Mouse (Mus musculus) limb, embryonic 11.5 days (tissue): ENCODE measurements around the gene Uchl1. TPM values are rescaled to one million over a fixed set of nuclear protein-coding genes. Genes with fewer than 3 reads are reported as not detected.

Experiments
- ATAC-seq: fragments of 200-750 bp; cut with Nextera tagmentation; 2 replicates; pipeline ENCODE4 v1.8.0; 2017; ENCODE audit warnings: low read depth; ENCODE audit not compliant: insufficient number of reproducible peaks, low FRiP score, low TSS enrichment
- DNase-seq: peaks from one replicate; pipeline ENCODE4 v3.0.0-alpha.2; 2015; ENCODE audit warnings: low spot score
- H3K27ac ChIP-seq: fragments of 300-500 bp; sonication (generic); replicated peaks from 2 replicates; pipeline ENCODE4 v1.5.1; 2014; ENCODE audit warnings: low read depth, mild to moderate bottlenecking, low read length
- H3K27me3 ChIP-seq: fragments of 300-500 bp; sonication (generic); 2 replicates; pipeline ENCODE4 v1.6.1; 2014; ENCODE audit warnings: mild to moderate bottlenecking, low read length, mixed read lengths; ENCODE audit not compliant: control insufficient read depth, insufficient read depth
- H3K36me3 ChIP-seq: fragments of 300-500 bp; sonication (generic); 2 replicates; pipeline ENCODE4 v1.6.1; 2014; ENCODE audit warnings: mild to moderate bottlenecking, low read length, moderate library complexity, mixed read lengths; ENCODE audit not compliant: control insufficient read depth, insufficient read depth
- H3K4me1 ChIP-seq: fragments of 300-500 bp; sonication (generic); 2 replicates; pipeline ENCODE4 v1.6.1; 2014; ENCODE audit warnings: low read length, mixed read lengths; ENCODE audit not compliant: control insufficient read depth, insufficient read depth
- H3K4me2 ChIP-seq: fragments of 300-500 bp; sonication (generic); 2 replicates; pipeline ENCODE4 v1.6.1; 2014; ENCODE audit warnings: low read depth, mild to moderate bottlenecking, moderate library complexity; ENCODE audit not compliant: severe bottlenecking
- H3K4me3 ChIP-seq: fragments of 300-500 bp; sonication (generic); 2 replicates; pipeline ENCODE4 v1.5.1; 2014; ENCODE audit warnings: low read depth, low read length
- H3K9ac ChIP-seq: fragments of 300-500 bp; sonication (generic); 2 replicates; pipeline ENCODE4 v1.6.1; 2014; ENCODE audit warnings: mild to moderate bottlenecking, low read length
- H3K9me3 ChIP-seq: fragments of 300-500 bp; sonication (generic); 2 replicates; pipeline ENCODE4 v1.6.1; 2016; ENCODE audit warnings: low read length; ENCODE audit not compliant: control insufficient read depth
- WGBS: fragments of 180-500 bp; shearing (Covaris S2); extraction: QIAGEN DNeasy Blood & Tissue Kit; methylation state at CpG from one replicate; pipeline ENCODE4 v1.1.7; 2014; 5-methylcytosine and 5-hydroxymethylcytosine counted together
- polyA plus RNA-seq: library from polyadenylated mRNA; unstranded; fragments of >200 nt; fragmentation: Nextera tagmentation; extraction: Ambion mirVana; gene quantifications from 2 replicates; pipeline ENCODE4 v1.2.1, GENCODE M21; 2014

Gene Uchl1
- polyA plus RNA-seq, 1 experiment from 2014 or later, result 57.8 TPM

DNA sequence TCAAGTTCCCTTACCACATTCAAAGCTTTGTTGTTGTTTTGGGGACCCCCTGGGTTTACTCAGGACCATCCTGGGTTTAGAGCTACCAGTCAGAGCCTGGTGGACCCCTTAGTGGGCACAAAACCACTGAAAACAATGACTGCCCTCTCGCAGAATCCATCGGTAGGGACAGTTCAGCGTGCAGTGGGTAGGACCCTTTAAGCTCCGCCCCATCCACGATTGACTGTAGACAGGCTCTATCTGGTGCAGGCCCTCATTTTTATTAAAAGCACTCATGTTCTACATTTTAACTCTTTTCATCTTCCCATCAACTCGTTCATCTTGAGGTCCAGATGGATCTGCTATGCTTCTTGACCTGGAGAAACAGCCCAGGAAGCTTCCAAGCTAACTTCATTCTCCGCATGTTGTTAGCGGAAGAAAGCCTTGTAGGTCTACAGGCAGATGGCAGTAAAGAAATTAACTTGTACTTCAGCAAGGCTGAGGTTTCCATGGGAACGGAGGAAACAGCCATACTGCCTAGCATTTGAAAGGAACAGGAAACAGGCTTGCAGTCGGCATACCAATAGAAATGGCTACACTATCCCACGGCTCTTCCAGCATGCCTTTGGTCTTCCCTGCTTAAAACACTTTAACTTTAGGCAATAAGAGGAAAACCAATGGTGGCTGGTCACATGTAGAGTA, 54.9 kb downstream of the Uchl1 start:
- DNase-seq (peak; percentile 59), ATAC-seq (peak; percentile 65; the same call in 1 of the 2 replicates)
- 45% methylated on average over 11 of the region's 11 CpGs for WGBS
- no peaks in the 10 kb centered on the region for H3K9me3 ChIP-seq
- no peak overlapping the region; the same call in 1 of the 2 replicates for H3K4me2 ChIP-seq
- H3K4me3 ChIP-seq, result no peak overlapping the region
- no peaks in the 10 kb centered on the region for H3K27me3 ChIP-seq
- H3K9ac ChIP-seq, result no peak overlapping the region
- H3K36me3 ChIP-seq, result no peaks in the 10 kb centered on the region
- no peak overlapping the region for H3K27ac ChIP-seq
- H3K4me1 ChIP-seq, result peaks cover 3% of the 10 kb centered on the region; the same call in 1 of the 2 replicates

DNA sequence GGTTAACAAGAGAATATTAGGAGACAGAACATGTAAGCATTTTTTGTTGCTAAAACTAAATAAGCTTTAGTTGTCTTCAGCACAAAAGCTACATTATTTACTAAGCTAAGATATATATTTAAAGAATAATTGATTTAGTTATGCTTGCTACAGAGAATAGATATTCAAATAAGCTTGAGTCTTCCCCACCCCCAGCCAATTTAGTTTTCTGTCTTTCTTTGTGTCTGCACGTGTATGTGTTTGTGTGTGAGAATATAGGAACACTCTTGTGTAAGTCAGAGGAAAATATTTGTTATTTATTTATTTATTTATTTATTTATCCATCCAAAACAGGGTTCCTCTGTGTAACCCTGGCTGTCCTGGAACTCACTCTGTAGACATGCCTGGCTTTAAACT, 55.4 kb downstream of the Uchl1 start:
- H3K9me3 ChIP-seq, result no peaks in the 10 kb centered on the region
- peaks cover 3% of the 10 kb centered on the region; the same call in 1 of the 2 replicates for H3K4me1 ChIP-seq
- no peak overlapping the region for H3K9ac ChIP-seq
- ATAC-seq, result no peak
- H3K4me3 ChIP-seq, result no peak overlapping the region
- 91% methylated on average over 1 of the region's 1 CpGs for WGBS
- no peak overlapping the region for H3K27ac ChIP-seq
- DNase-seq, result no peak
- H3K27me3 ChIP-seq, result no peaks in the 10 kb centered on the region
- no peak overlapping the region for H3K4me2 ChIP-seq
- no peaks in the 10 kb centered on the region for H3K36me3 ChIP-seq

DNA sequence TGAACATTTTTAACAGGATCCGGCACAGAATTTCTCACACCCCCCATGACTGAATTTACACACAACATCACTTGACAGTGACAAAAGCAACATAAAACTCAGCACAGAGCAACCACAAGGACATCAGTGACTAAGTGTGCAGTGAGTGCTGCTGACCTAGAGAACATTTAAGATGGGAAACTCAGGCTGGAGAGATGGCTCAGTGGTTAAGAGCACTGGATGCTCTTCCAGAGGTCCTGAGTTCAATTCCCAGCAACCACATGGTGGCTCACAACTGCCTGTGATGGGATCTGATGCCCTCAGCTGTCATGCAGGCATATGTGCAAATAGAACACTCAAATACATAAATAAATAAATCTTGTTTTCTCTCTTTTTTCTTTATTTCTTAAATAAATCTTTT, 57.7 kb downstream of the Uchl1 start:
- no peak overlapping the region for H3K27ac ChIP-seq
- H3K9ac ChIP-seq, result no peak overlapping the region
- no peak for ATAC-seq
- no peak overlapping the region for H3K4me3 ChIP-seq
- H3K4me2 ChIP-seq, result no peak overlapping the region
- DNase-seq, result no peak
- H3K4me1 ChIP-seq, result peaks cover 3% of the 10 kb centered on the region; the same call in 1 of the 2 replicates
- no peaks in the 10 kb centered on the region for H3K9me3 ChIP-seq
- WGBS, result 100% methylated on average over 1 of the region's 1 CpGs
- H3K27me3 ChIP-seq, result no peaks in the 10 kb centered on the region
- H3K36me3 ChIP-seq, result no peaks in the 10 kb centered on the region

Other genes with a start within 250 kb of the Uchl1 start
- 37.9 and 38.5 TPM in 2 replicates for gene Apbb2, start 57.3 kb upstream of the Uchl1 start, polyA plus RNA-seq
- 39.7 and 42.1 TPM in 2 replicates for gene Limch1, start 69.7 kb downstream of the Uchl1 start, polyA plus RNA-seq